Mouse (Mus musculus): ENCODE data around the gene Prkar1b. TPM values are rescaled to one million over a fixed set of nuclear protein-coding genes. Genes with fewer than 3 reads are reported as not detected.

The Prkar1b gene
- polyA plus RNA-seq, 1 experiment = 3.6 TPM

GRCm38 (mm10) chr5:139066861-139067614 lies 82.8 kb downstream of the Prkar1b start:
- Histone ChIP-seq H3K4me1 (replicated peaks; ENCODE audit: control insufficient read depth, insufficient read depth, low read length) (no peaks in the 10 kb centered on the region), H3K27ac (ENCODE audit: control insufficient read depth, insufficient read depth, low read length) (no peak overlapping the region), H3K4me3 (ENCODE audit: control insufficient read depth, insufficient read depth, low read length) (no peak overlapping the region), H3K36me3 (ENCODE audit: control insufficient read depth, insufficient read depth, low read length) (no peaks in the 10 kb centered on the region), H3K27me3 (ENCODE audit: control insufficient read depth, insufficient read depth, low read length) (no peaks in the 10 kb centered on the region)
- DNase-seq = no peak
- TF ChIP-seq CTCF (IDR thresholded peaks at IDR 0.05; ENCODE audit: borderline replicate concordance, control insufficient read depth, extremely low read depth, insufficient read depth, low read length, poor library complexity) (no peak), POLR2A (IDR thresholded peaks at IDR 0.05; ENCODE audit: control insufficient read depth, extremely low read depth, insufficient read depth, low read length, poor library complexity) (no peak)
- WGBS = 92% methylated on average over 7 of the region's 7 CpGs

DNA sequence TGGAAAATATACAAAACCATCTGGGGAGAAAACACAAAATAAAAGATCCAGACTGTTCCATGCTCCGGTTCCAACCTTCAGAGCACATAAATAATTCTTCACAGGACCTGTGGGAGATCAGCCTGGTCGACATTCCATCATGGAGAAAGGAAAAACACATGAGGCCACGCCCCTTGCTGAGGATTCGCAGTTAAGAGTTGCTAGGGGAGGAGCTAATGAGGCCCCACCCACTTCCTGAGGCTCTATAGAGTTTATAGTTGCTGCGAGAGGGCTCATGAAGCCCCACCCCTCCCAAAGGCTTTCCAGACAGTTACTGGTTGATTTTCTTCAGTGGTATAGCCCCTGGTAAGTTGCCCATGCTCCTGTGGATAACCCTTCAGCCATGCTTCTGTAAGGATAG lies 85.2 kb downstream of the Prkar1b start:
- H3K27me3 ChIP-seq (ENCODE audit: control insufficient read depth, insufficient read depth, low read length) = no peaks in the 10 kb centered on the region
- no peak for DNase-seq
- peaks cover 7% of the 10 kb centered on the region for H3K4me1 ChIP-seq (replicated peaks; ENCODE audit: control insufficient read depth, insufficient read depth, low read length)
- no peak overlapping the region for H3K27ac ChIP-seq (ENCODE audit: control insufficient read depth, insufficient read depth, low read length)
- no peak overlapping the region for H3K4me3 ChIP-seq (ENCODE audit: control insufficient read depth, insufficient read depth, low read length)
- TF ChIP-seq POLR2A (IDR thresholded peaks at IDR 0.05; ENCODE audit: control insufficient read depth, extremely low read depth, insufficient read depth, low read length, poor library complexity) = no peak
- TF ChIP-seq CTCF (IDR thresholded peaks at IDR 0.05; ENCODE audit: borderline replicate concordance, control insufficient read depth, extremely low read depth, insufficient read depth, low read length, poor library complexity) = no peak
- 65% methylated on average over 5 of the region's 5 CpGs for WGBS
- H3K36me3 ChIP-seq (ENCODE audit: control insufficient read depth, insufficient read depth, low read length) = no peaks in the 10 kb centered on the region

DNA sequence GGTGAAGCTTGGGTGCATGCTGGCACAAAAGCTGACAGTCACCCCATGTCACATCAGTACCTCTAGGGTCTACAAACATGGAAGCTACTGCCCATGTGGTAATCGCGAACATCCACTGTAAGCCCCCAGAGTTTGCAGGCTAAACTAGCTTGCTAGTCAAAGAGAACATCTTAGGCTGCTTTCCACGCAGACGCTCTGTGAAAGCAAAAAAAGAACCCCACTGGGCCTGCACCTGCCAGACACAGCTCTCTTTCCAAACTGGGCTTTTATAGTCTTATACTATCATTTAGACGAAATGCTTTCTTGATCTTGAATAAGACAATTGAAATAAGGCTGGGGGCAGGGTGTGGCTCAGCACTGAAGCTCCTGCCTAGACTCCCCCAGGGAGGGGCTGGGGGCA lies 88.1 kb downstream of the Prkar1b start:
- 90% methylated on average over 5 of the region's 5 CpGs for WGBS
- TF ChIP-seq CTCF (IDR thresholded peaks at IDR 0.05; ENCODE audit: borderline replicate concordance, control insufficient read depth, extremely low read depth, insufficient read depth, low read length, poor library complexity) = no peak
- no peak for TF ChIP-seq POLR2A (IDR thresholded peaks at IDR 0.05; ENCODE audit: control insufficient read depth, extremely low read depth, insufficient read depth, low read length, poor library complexity)
- Histone ChIP-seq H3K36me3 (ENCODE audit: control insufficient read depth, insufficient read depth, low read length) (no peaks in the 10 kb centered on the region), H3K27ac (ENCODE audit: control insufficient read depth, insufficient read depth, low read length) (no peak overlapping the region), H3K4me3 (ENCODE audit: control insufficient read depth, insufficient read depth, low read length) (no peak overlapping the region), H3K4me1 (replicated peaks; ENCODE audit: control insufficient read depth, insufficient read depth, low read length) (peaks cover 7% of the 10 kb centered on the region), H3K27me3 (ENCODE audit: control insufficient read depth, insufficient read depth, low read length) (no peaks in the 10 kb centered on the region)
- no peak for DNase-seq

DNA sequence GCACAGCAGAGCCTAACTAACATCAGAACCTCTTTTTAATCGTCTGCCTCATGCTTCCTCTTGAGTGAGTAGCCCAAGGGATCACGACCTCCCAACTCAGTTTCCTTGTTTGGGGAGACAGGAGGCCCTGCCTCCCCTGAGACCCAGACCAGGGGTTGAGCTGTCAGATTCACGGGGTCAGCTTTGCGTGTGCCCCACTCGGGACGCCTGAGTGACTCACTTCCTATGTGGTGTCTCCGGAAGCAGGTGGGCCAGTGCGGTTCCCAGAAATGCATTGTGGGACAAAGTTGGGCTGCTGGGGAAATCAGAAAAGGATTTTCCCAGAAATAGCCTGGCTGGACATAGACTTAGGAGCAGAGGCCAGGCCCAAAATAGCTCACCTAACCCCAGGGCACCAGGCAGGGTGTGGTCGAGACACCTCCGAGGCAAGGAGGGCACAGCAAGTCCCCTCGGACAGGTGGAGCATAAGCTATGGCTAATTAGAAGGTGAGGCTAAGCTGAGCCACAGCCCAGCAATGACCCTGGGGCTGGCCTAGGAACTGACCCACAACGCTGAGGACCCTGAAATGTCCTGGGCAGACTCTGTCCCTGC lies 89.2 kb downstream of the Prkar1b start:
- no peak overlapping the region for H3K4me3 ChIP-seq (ENCODE audit: control insufficient read depth, insufficient read depth, low read length)
- 33% methylated on average over 12 of the region's 12 CpGs for WGBS
- no peak for TF ChIP-seq POLR2A (IDR thresholded peaks at IDR 0.05; ENCODE audit: control insufficient read depth, extremely low read depth, insufficient read depth, low read length, poor library complexity)
- TF ChIP-seq CTCF (IDR thresholded peaks at IDR 0.05; ENCODE audit: borderline replicate concordance, control insufficient read depth, extremely low read depth, insufficient read depth, low read length, poor library complexity) = no peak
- H3K27ac ChIP-seq (ENCODE audit: control insufficient read depth, insufficient read depth, low read length) = no peak overlapping the region
- no peaks in the 10 kb centered on the region for H3K36me3 ChIP-seq (ENCODE audit: control insufficient read depth, insufficient read depth, low read length)
- H3K4me1 ChIP-seq (replicated peaks; ENCODE audit: control insufficient read depth, insufficient read depth, low read length) = peaks cover 7% of the 10 kb centered on the region
- DNase-seq = no peak
- no peaks in the 10 kb centered on the region for H3K27me3 ChIP-seq (ENCODE audit: control insufficient read depth, insufficient read depth, low read length)

GRCm38 (mm10) chr5:139053176-139053575 lies 96.6 kb downstream of the Prkar1b start:
- no peaks in the 10 kb centered on the region for H3K36me3 ChIP-seq (ENCODE audit: control insufficient read depth, insufficient read depth, low read length)
- no peak overlapping the region for H3K4me3 ChIP-seq (ENCODE audit: control insufficient read depth, insufficient read depth, low read length)
- no peak overlapping the region for H3K27ac ChIP-seq (ENCODE audit: control insufficient read depth, insufficient read depth, low read length)
- no peak for TF ChIP-seq POLR2A (IDR thresholded peaks at IDR 0.05; ENCODE audit: control insufficient read depth, extremely low read depth, insufficient read depth, low read length, poor library complexity)
- no peak for TF ChIP-seq CTCF (IDR thresholded peaks at IDR 0.05; ENCODE audit: borderline replicate concordance, control insufficient read depth, extremely low read depth, insufficient read depth, low read length, poor library complexity)
- 88% methylated on average over 10 of the region's 10 CpGs for WGBS
- no peaks in the 10 kb centered on the region for H3K4me1 ChIP-seq (replicated peaks; ENCODE audit: control insufficient read depth, insufficient read depth, low read length)
- no peaks in the 10 kb centered on the region for H3K27me3 ChIP-seq (ENCODE audit: control insufficient read depth, insufficient read depth, low read length)
- DNase-seq = no peak

GRCm38 (mm10) chr5:139051276-139051675 lies 98.5 kb downstream of the Prkar1b start:
- no peaks in the 10 kb centered on the region for H3K4me1 ChIP-seq (replicated peaks; ENCODE audit: control insufficient read depth, insufficient read depth, low read length)
- TF ChIP-seq POLR2A (IDR thresholded peaks at IDR 0.05; ENCODE audit: control insufficient read depth, extremely low read depth, insufficient read depth, low read length, poor library complexity) (no peak), CTCF (IDR thresholded peaks at IDR 0.05; ENCODE audit: borderline replicate concordance, control insufficient read depth, extremely low read depth, insufficient read depth, low read length, poor library complexity) (no peak)
- DNase-seq = no peak
- H3K36me3 ChIP-seq (ENCODE audit: control insufficient read depth, insufficient read depth, low read length) = no peaks in the 10 kb centered on the region
- 96% methylated on average over 18 of the region's 18 CpGs for WGBS
- H3K27me3 ChIP-seq (ENCODE audit: control insufficient read depth, insufficient read depth, low read length) = no peaks in the 10 kb centered on the region
- H3K4me3 ChIP-seq (ENCODE audit: control insufficient read depth, insufficient read depth, low read length) = no peak overlapping the region
- no peak overlapping the region for H3K27ac ChIP-seq (ENCODE audit: control insufficient read depth, insufficient read depth, low read length)

All from thymus, adult 2 months (tissue).